Mouse (Mus musculus) forebrain, embryonic 11.5 days (tissue): ENCODE measurements around the gene Bysl. TPM values are rescaled to one million over a fixed set of nuclear protein-coding genes. Genes with fewer than 3 reads are reported as not detected.

ENCODE experiments used
- ATAC-seq: fragments of 200-750 bp; cut with Nextera tagmentation; replicated peaks from 2 replicates; pipeline ENCODE4 v1.8.0; 2017; ENCODE audit warnings: moderate TSS enrichment; ENCODE audit not compliant: low FRiP score
- DNase-seq: peaks from one replicate; pipeline ENCODE4 v3.0.0-alpha.2; 2017; ENCODE audit warnings: low spot score
- H3K27ac ChIP-seq: fragments of 300-500 bp; sonication (generic); 2 replicates; pipeline ENCODE4 v1.5.1; 2014; ENCODE audit warnings: low read depth, low read length
- H3K27me3 ChIP-seq: fragments of 300-500 bp; sonication (generic); 2 replicates; pipeline ENCODE4 v1.6.1; 2014; ENCODE audit warnings: mild to moderate bottlenecking, low read length, mixed read lengths; ENCODE audit not compliant: control insufficient read depth, insufficient read depth
- H3K36me3 ChIP-seq: fragments of 300-500 bp; sonication (generic); 2 replicates; pipeline ENCODE4 v1.6.1; 2014; ENCODE audit warnings: mild to moderate bottlenecking, low read length, moderate library complexity, mixed read lengths; ENCODE audit not compliant: control insufficient read depth, insufficient read depth
- H3K4me1 ChIP-seq: fragments of 300-500 bp; sonication (generic); replicated peaks from 2 replicates; pipeline ENCODE4 v1.6.1; 2014; ENCODE audit warnings: low read length, mixed read lengths; ENCODE audit not compliant: control insufficient read depth, insufficient read depth
- H3K4me2 ChIP-seq: fragments of 300-500 bp; sonication (generic); 2 replicates; pipeline ENCODE4 v1.6.1; 2014; ENCODE audit warnings: low read depth, mild to moderate bottlenecking, low read length, moderate library complexity, mixed read lengths; ENCODE audit not compliant: severe bottlenecking
- H3K4me3 ChIP-seq: fragments of 300-500 bp; sonication (generic); 2 replicates; pipeline ENCODE4 v1.5.1; 2014; ENCODE audit warnings: low read depth, low read length
- H3K9ac ChIP-seq: fragments of 300-500 bp; sonication (generic); 2 replicates; pipeline ENCODE4 v1.6.1; 2014; ENCODE audit warnings: low read length
- H3K9me3 ChIP-seq: fragments of 300-500 bp; sonication (generic); 2 replicates; pipeline ENCODE4 v1.6.1; 2016; ENCODE audit warnings: low read length, mixed read lengths; ENCODE audit not compliant: control insufficient read depth
- WGBS: fragments of 180-500 bp; shearing (Covaris S2); extraction: QIAGEN DNeasy Blood & Tissue Kit; methylation state at CpG from one replicate; pipeline ENCODE4 v1.1.7; 2014; 5-methylcytosine and 5-hydroxymethylcytosine counted together
- polyA plus RNA-seq: library from polyadenylated mRNA; unstranded; fragments of >200 nt; fragmentation: Nextera tagmentation; extraction: Ambion mirVana; gene quantifications from 2 replicates; pipeline ENCODE4 v1.2.1, GENCODE M21; 2014

Gene Bysl
- polyA plus RNA-seq, 1 experiment from 2014 or later: 34.6 TPM

DNA sequence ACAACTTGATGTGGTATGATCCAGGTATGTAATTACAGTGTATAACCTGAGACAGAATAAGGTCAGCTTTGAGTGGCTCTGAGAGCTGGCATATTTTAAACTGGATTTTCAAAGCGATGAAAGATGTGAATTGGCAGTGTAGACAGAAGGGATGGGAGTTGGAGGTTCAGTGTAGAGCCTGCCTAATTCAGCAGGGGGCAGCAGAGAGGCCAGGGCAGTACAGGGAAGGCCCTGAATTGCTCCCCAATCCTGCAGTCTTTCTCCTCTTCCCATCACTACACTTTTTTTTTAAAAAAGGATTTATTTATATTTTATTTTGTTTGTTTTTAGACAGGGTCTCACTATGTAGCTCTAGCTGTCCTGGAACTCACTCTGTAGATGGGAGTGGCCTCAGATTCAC lies 2.7 kb upstream of the Bysl start:
- Histone ChIP-seq H3K9ac (no peak overlapping the region), H3K27ac (no peak overlapping the region), H3K4me1 (peaks cover 11% of the 10 kb centered on the region; the same call in 1 of the 2 replicates), H3K4me3 (no peak overlapping the region), H3K27me3 (no peaks in the 10 kb centered on the region), H3K36me3 (peaks cover 5% of the 10 kb centered on the region; the same call in 1 of the 2 replicates), H3K4me2 (no peak overlapping the region), H3K9me3 (no peaks in the 10 kb centered on the region)
- no peak for ATAC-seq
- peak; percentile 49 for DNase-seq
- 91% methylated on average over 1 of the region's 1 CpGs for WGBS

DNA sequence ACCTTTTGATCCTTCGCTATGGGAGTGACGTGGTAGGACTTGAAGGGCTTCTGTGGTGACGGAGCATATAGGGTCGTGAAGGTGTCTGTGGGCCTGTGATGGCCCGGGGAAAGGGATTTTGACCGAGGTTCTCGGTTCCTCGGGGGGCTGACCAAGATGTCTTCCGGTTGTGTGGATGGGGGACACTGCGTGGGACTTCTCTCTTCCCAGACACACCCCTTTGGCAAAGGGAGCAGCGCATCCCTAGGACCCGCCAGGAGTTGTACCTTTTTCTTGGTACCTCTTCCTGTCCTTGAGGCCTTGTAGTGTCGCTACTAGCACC lies 330 bp upstream of the Bysl start:
- Histone ChIP-seq H3K9ac (peak overlapping the region; percentile 73), H3K27ac (no peak overlapping the region), H3K4me1 (peaks cover 11% of the 10 kb centered on the region; the same call in 1 of the 2 replicates), H3K27me3 (no peaks in the 10 kb centered on the region), H3K4me2 (peak overlapping the region; percentile 86), H3K9me3 (no peaks in the 10 kb centered on the region), H3K4me3 (peak overlapping the region; percentile 81), H3K36me3 (peaks cover 5% of the 10 kb centered on the region; the same call in 1 of the 2 replicates)
- WGBS: 0% methylated on average over 13 of the region's 13 CpGs
- DNase-seq (no peak), ATAC-seq (no peak)

DNA sequence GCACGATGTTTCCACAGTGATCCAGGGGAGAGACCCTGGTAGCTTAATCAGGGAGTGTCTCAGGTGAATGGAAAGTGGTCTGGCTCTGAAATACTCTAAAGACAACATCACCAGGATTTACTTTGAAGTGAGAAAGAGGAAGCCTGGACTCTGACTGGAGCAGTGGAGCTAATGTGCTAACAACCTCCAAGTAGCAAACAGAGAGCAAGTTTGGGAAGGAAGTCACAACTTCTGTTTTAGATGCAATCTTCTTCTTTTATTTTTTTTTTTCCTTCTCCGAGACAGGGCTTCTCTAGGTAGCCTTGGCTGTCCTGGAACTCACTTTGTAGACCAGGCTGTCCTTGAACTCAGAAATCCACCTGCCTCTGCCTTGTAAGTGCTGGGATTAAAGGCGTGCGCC lies 2.1 kb downstream of the Bysl start:
- ATAC-seq: no peak
- Histone ChIP-seq H3K27ac (no peak overlapping the region), H3K4me1 (peaks cover 11% of the 10 kb centered on the region; the same call in 1 of the 2 replicates), H3K9me3 (no peaks in the 10 kb centered on the region), H3K9ac (no peak overlapping the region), H3K4me2 (0 out of 2 replicates have a peak overlapping the region, but pooled peaks have one; percentile 5), H3K27me3 (no peaks in the 10 kb centered on the region), H3K4me3 (no peak overlapping the region), H3K36me3 (peaks cover under 1% of the 10 kb centered on the region; the same call in 1 of the 2 replicates)
- WGBS: 94% methylated on average over 4 of the region's 4 CpGs
- DNase-seq: no peak

DNA sequence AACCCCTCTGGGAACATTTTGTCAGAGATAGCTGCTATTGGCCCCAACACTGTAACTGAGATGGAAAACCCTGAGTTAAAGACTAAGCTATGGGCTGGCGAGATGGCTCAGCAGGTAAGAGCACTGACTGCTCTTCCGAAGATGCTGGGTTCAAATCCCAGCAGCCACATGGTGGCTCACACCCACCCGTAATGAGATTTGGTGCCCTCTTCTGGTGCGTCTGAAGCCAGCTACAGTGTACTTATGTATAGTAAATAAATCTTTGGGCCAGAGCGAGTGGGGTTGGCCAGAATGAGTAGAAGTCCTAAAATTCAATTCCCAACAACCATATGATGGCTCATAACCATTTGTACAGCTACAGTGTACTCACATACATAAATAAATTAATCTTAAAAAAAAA lies 5.1 kb downstream of the Bysl start:
- no peak for ATAC-seq
- Histone ChIP-seq H3K4me1 (peaks cover 4% of the 10 kb centered on the region; the same call in 1 of the 2 replicates), H3K27ac (no peak overlapping the region), H3K27me3 (no peaks in the 10 kb centered on the region), H3K4me2 (no peak overlapping the region), H3K9ac (no peak overlapping the region), H3K4me3 (no peak overlapping the region), H3K36me3 (peaks cover 5% of the 10 kb centered on the region), H3K9me3 (no peaks in the 10 kb centered on the region)
- DNase-seq: no peak
- 81% methylated on average over 5 of the region's 5 CpGs for WGBS

DNA sequence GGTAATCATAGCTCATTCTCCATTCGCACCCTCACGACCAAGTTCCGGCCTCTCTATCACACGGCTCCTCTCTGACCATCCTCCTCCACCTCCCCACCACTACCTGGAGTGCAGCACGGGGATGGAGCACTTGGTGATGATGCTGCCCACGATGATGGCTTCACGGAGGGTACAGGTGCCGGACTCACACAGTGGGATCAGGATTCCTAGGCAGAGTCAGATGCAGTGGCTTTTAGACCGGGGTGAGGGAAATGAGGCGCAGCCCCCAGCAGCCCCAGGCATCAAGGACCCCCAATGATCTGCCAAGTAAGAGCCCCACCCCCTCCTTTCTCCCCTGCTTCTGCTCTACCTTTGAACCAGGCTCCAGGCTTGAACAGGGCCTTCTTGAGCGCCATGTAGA lies 9.0 kb downstream of the Bysl start:
- no peak overlapping the region for H3K4me2 ChIP-seq
- WGBS: 91% methylated on average over 11 of the region's 11 CpGs
- H3K27me3 ChIP-seq: no peaks in the 10 kb centered on the region
- H3K4me3 ChIP-seq: no peak overlapping the region
- H3K9me3 ChIP-seq: no peaks in the 10 kb centered on the region
- ATAC-seq (no peak), DNase-seq (no peak)
- H3K36me3 ChIP-seq: peaks cover 5% of the 10 kb centered on the region
- no peak overlapping the region for H3K27ac ChIP-seq
- H3K4me1 ChIP-seq: peaks cover 8% of the 10 kb centered on the region
- H3K9ac ChIP-seq: no peak overlapping the region

DNA sequence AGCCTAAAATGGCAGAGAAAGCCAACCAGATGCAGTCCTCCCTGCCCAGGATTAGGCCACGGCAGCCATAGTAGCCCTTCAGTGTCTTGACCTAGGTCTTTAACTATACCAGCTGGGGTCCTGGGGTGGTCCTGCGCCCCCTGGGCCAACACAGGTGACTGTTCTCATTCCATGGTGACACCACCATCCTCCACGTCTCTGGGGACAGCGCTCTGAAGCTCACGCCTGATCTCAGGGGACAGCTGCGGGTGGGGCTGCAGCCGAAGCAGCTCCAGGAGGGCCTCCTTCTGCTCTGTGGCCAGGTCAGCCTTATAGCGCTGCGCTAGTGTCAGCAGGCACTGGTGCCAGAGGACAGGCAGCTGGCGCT lies 9.9 kb downstream of the Bysl start:
- Histone ChIP-seq H3K27ac (no peak overlapping the region), H3K36me3 (peaks cover 5% of the 10 kb centered on the region), H3K9ac (no peak overlapping the region), H3K9me3 (no peaks in the 10 kb centered on the region), H3K27me3 (no peaks in the 10 kb centered on the region), H3K4me2 (no peak overlapping the region), H3K4me1 (peaks cover 16% of the 10 kb centered on the region), H3K4me3 (no peak overlapping the region)
- DNase-seq (no peak), ATAC-seq (no peak)
- 94% methylated on average over 10 of the region's 10 CpGs for WGBS

DNA sequence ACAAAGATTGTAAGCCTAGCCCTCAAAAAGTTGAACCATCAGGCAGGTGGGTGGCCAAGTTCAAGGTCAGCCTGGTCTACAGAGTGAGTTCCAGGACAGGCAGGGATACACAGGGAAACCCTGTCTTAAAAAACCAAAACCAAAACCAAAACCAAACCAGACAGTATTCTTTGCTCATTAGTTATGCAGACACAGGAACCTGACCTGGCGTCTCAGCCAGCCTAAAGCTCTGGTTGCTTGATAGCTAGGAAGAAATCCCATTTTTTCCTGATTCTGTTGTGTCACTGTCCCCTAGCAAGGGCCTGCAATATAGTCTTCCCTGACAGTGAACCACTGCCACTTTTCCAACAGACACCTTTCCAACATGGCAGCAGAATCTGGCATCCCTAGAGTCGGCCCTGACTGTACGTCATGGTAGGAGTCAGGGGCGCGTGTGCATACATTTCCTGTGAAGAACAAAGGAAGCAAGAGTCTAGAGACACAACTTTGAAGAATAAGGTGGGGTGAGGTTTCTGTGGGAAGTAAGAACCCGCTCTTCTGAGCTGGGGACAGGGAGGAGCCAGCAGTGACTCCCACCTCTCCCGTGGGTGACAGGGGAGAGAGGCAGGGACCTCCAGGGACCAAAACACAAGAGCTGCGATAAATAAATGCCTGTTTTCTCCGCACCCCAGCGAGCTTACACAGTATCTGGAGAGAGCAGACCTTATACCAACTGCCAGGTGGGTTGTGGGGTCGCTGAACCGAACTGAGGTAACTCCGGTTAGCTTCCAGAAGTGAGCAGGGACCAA lies 10.5 kb downstream of the Bysl start:
- Histone ChIP-seq H3K27ac (no peak overlapping the region), H3K27me3 (no peaks in the 10 kb centered on the region), H3K4me2 (no peak overlapping the region), H3K4me3 (no peak overlapping the region), H3K36me3 (peaks cover 5% of the 10 kb centered on the region), H3K9ac (no peak overlapping the region), H3K9me3 (no peaks in the 10 kb centered on the region), H3K4me1 (peaks cover 21% of the 10 kb centered on the region)
- no peak for ATAC-seq
- 91% methylated on average over 13 of the region's 13 CpGs for WGBS
- DNase-seq: no peak

- DNase-seq (no peak), ATAC-seq (no peak)
- Histone ChIP-seq H3K4me3 (no peak overlapping the region), H3K27ac (no peak overlapping the region), H3K9ac (no peak overlapping the region), H3K36me3 (peaks cover 5% of the 10 kb centered on the region), H3K27me3 (no peaks in the 10 kb centered on the region), H3K4me2 (no peak overlapping the region), H3K9me3 (no peaks in the 10 kb centered on the region), H3K4me1 (peaks cover 28% of the 10 kb centered on the region)
- WGBS: 80% methylated on average over 11 of the region's 11 CpGs
Measured at GRCm38 (mm10) chr17:47599511-47600297, 11.6 kb downstream of the Bysl start.
